Mouse (Mus musculus): Measurements from ENCODE around the gene Rora.

- TF ChIP-seq POLR2A (IDR thresholded peaks at IDR 0.05; ENCODE audit: extremely low read depth, insufficient read depth, low read length) (no peak), CTCF (IDR thresholded peaks at IDR 0.05; ENCODE audit: low read depth, low read length) (no peak)
Observed at GRCm38 (mm10) chr9:68866317-68866716, 212.7 kb downstream of the Rora start.
